Mouse (Mus musculus): ENCODE data around the gene 6030468B19Rik. TPM values are rescaled to one million over a fixed set of nuclear protein-coding genes. Genes with fewer than 3 reads are reported as not detected.
A peak's percentile ranks its signal among the peaks of the same experiment; 100 is the strongest.
"Not testable (repeated sequence)": the region's sequence is repeated elsewhere in the genome, so short reads cannot be mapped to it uniquely, and the experiment has no call there.

The 6030468B19Rik gene
- polyA plus RNA-seq, 1 experiment from 2014 or later, result 0.69 TPM

DNA sequence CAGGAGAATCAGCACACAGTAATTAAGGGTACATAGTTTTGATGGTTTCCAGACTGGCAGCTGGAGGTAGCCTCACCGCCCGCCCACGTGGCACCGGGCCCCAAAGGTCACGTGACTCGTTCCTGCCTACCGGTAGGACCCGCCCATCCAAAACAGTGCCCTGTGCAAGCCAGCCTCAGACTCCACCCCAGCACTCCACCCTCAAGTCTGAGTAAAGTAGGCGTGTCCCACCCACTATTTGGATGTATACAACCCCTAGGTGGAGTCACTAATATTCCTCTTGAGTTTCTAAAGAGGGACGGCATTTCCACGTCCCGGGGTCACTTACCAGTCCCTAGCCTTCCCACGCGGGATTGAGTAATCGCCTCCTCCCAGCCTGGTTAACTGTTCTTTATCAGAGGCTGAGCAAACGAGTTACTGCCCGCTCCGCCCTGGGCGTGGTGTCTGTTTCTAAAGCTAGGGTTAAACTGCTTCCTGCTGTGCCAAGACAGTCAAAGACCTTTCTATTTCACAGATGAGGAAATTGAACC is 16.8 kb upstream of the 6030468B19Rik start:
- Histone ChIP-seq H3K36me3 (replicated peaks) (peaks cover 18% of the 10 kb centered on the region), H3K4me1 (peaks cover 64% of the 10 kb centered on the region), H3K4me3 (peak overlapping the region; percentile 61), H3K27ac (replicated peaks) (peak overlapping the region; percentile 87), H3K9me3 (no peaks in the 10 kb centered on the region), H3K27me3 (replicated peaks; ENCODE audit: low read depth, poor library complexity, severe bottlenecking) (peaks cover 60% of the 10 kb centered on the region)
- 2% methylated on average over 19 of the region's 19 CpGs for WGBS
- DNase-seq (ENCODE audit: low spot score), result peak; percentile 88

GRCm38 (mm10) chr11:117781199-117781821 is 16.1 kb upstream of the 6030468B19Rik start:
- H3K4me3 ChIP-seq, result peak overlapping the region; percentile 61
- H3K36me3 ChIP-seq (replicated peaks), result peaks cover 12% of the 10 kb centered on the region; the same call in 1 of the 2 replicates
- H3K4me1 ChIP-seq, result peaks cover 64% of the 10 kb centered on the region
- 15% methylated on average over 18 of the region's 18 CpGs for WGBS
- peak overlapping the region; percentile 71 for H3K27ac ChIP-seq (replicated peaks)
- H3K9me3 ChIP-seq, result no peaks in the 10 kb centered on the region
- peaks cover 62% of the 10 kb centered on the region for H3K27me3 ChIP-seq (replicated peaks; ENCODE audit: low read depth, poor library complexity, severe bottlenecking)
- no peak for DNase-seq (ENCODE audit: low spot score)

GRCm38 (mm10) chr11:117781993-117782704 is 15.3 kb upstream of the 6030468B19Rik start, which contains the start of the genes Tmc8 and Tmc6:
TSS of gene Tmc8 (plus strand) at chr11:117782076.
TSS of gene Tmc6 (minus strand) at chr11:117782198.
- Histone ChIP-seq H3K4me3 (peak within 1 kb of the TSS; percentile 61), H3K27ac (replicated peaks) (peak within 1 kb of the TSS; percentile 71), H3K36me3 (replicated peaks) (peaks cover 6% of the 10 kb centered on the region; the same call in 1 of the 2 replicates), H3K27me3 (replicated peaks; ENCODE audit: low read depth, poor library complexity, severe bottlenecking) (peaks cover 62% of the 10 kb centered on the region), H3K4me1 (peaks cover 64% of the 10 kb centered on the region), H3K9me3 (no peaks in the 10 kb centered on the region)
- 36% methylated on average over 24 of the region's 24 CpGs for WGBS
- DNase-seq (ENCODE audit: low spot score), result peak; percentile 24

DNA sequence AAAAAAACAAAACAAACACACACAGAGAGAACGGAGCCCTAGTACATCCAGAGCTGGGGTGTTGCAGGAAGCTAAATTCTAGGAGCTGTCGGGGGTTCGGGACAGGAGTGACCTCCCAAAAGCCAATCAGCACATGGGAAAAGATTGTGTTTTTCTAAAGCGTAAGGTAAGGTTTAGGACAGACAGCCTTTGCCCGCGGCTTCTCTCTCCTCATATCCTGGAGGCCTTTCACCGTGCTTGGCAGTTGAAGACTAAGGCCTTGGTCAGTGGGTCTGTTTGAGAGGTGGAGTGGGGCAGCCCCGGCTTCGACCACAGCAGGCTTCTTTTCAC is 14.8 kb upstream of the 6030468B19Rik start:
- peaks cover under 1% of the 10 kb centered on the region; the same call in 1 of the 2 replicates for H3K36me3 ChIP-seq (replicated peaks)
- no peaks in the 10 kb centered on the region for H3K9me3 ChIP-seq
- peaks cover 62% of the 10 kb centered on the region for H3K27me3 ChIP-seq (replicated peaks; ENCODE audit: low read depth, poor library complexity, severe bottlenecking)
- H3K27ac ChIP-seq (replicated peaks), result peak overlapping the region; percentile 71
- H3K4me1 ChIP-seq, result peaks cover 60% of the 10 kb centered on the region
- peak overlapping the region; percentile 56 for H3K4me3 ChIP-seq
- DNase-seq (ENCODE audit: low spot score), result no peak
- 46% methylated on average over 9 of the region's 9 CpGs for WGBS

DNA sequence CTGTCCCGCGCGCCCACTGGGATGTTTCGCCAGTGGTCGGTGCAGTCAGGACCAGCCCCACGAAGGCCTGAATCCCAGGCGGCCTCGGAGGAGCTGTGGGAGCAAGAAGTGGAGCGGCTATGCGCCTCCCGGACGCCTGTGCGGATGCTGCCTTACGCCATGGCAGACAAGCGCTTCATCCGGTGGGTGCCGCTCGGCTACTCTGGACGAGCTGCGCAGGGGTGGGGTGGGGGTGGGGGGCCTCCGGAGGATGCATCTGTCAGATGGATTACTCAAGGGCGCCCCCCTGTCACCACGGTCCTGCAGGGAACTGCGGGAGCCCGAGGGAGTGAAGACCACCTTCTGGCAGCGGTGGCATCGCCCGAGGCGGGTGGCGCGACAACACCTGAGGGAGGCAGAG is 14.4 kb upstream of the 6030468B19Rik start:
- peak overlapping the region; percentile 71 for H3K27ac ChIP-seq (replicated peaks)
- peak; percentile 82 for DNase-seq (ENCODE audit: low spot score)
- peaks cover 62% of the 10 kb centered on the region for H3K27me3 ChIP-seq (replicated peaks; ENCODE audit: low read depth, poor library complexity, severe bottlenecking)
- H3K9me3 ChIP-seq, result no peaks in the 10 kb centered on the region
- peaks cover 57% of the 10 kb centered on the region for H3K4me1 ChIP-seq
- 3% methylated on average over 31 of the region's 31 CpGs for WGBS
- H3K4me3 ChIP-seq, result peak overlapping the region; percentile 56
- H3K36me3 ChIP-seq (replicated peaks), result no peaks in the 10 kb centered on the region

DNA sequence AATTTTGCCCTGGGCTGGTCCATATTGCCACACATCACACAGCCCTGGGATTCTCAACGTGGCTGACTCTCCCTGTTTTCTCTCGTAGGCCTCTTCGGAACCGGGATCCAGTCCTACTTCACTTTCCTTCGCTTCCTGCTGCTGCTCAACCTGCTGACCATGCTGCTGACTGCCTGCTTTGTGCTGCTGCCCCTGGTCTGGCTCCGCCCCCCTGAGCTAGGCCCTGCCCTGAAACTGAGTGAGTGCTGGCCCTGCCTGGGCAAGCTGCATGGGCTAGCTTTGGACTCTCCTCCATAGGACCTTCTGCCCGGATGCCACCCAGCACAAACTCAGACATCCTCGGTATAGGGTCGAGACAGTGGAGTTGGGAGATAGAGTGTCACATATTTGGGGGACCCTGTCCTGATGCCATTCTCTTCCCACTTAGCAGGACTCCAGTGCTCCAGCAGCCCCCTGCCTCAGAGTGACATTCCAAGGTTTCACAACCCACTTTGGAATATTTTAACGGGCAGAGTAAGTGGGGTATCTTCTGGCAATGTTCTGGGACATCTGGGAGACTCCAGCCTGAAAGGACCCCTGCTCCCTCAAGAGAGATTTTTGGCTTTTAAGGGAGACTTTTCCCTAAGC is 13.7 kb upstream of the 6030468B19Rik start:
- H3K27ac ChIP-seq (replicated peaks), result peak overlapping the region; percentile 71
- peaks cover 50% of the 10 kb centered on the region for H3K4me1 ChIP-seq
- H3K27me3 ChIP-seq (replicated peaks; ENCODE audit: low read depth, poor library complexity, severe bottlenecking), result peaks cover 62% of the 10 kb centered on the region
- WGBS, result 28% methylated on average over 10 of the region's 10 CpGs
- no peaks in the 10 kb centered on the region for H3K36me3 ChIP-seq (replicated peaks)
- peak overlapping the region; percentile 56 for H3K4me3 ChIP-seq
- H3K9me3 ChIP-seq, result no peaks in the 10 kb centered on the region
- peak; percentile 49 for DNase-seq (ENCODE audit: low spot score)

- peak; percentile 73 for DNase-seq (ENCODE audit: low spot score)
Observed at GRCm38 (mm10) chr11:117786294-117786693, 11.2 kb upstream of the 6030468B19Rik start.

DNA sequence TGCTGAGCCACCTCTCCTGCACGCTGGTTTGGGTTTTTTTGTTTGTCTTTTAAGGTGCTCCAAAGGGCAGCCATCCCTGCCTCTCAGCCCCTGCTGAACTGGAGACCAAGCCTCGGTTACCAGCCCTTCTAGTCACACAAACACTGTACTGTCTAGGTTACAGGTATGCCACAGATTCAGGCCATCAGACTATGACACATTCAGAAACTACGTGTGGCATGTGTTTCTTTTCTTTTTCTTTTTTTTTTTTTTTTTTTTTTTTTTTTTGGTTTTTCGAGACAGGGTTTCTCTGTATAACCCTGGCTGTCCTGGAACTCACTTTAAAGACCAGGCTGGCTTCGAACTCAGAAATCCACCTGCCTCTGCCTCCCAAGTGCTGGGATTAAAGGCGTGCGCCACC is 9.0 kb upstream of the 6030468B19Rik start:
- H3K9me3 ChIP-seq; H3K36me3 ChIP-seq (replicated peaks); DNase-seq (ENCODE audit: low spot score); H3K4me3 ChIP-seq; H3K27ac ChIP-seq (replicated peaks): not testable (repeated sequence)
- Histone ChIP-seq H3K27me3 (replicated peaks; ENCODE audit: low read depth, poor library complexity, severe bottlenecking) (peaks cover 62% of the 10 kb centered on the region), H3K4me1 (peaks cover 29% of the 10 kb centered on the region)
- 78% methylated on average over 7 of the region's 7 CpGs for WGBS

More at GRCm38 (mm10) chr11:117786294-117786693, 11.2 kb upstream of the 6030468B19Rik start:
- Histone ChIP-seq H3K4me3 (no peak overlapping the region), H3K9me3 (no peaks in the 10 kb centered on the region), H3K27me3 (replicated peaks; ENCODE audit: low read depth, poor library complexity, severe bottlenecking) (peaks cover 64% of the 10 kb centered on the region), H3K36me3 (replicated peaks) (no peaks in the 10 kb centered on the region), H3K27ac (replicated peaks) (0 out of 2 replicates have a peak overlapping the region, but pooled peaks have one; percentile 25), H3K4me1 (peaks cover 38% of the 10 kb centered on the region)
- WGBS, result 7% methylated on average over 10 of the region's 10 CpGs

DNA sequence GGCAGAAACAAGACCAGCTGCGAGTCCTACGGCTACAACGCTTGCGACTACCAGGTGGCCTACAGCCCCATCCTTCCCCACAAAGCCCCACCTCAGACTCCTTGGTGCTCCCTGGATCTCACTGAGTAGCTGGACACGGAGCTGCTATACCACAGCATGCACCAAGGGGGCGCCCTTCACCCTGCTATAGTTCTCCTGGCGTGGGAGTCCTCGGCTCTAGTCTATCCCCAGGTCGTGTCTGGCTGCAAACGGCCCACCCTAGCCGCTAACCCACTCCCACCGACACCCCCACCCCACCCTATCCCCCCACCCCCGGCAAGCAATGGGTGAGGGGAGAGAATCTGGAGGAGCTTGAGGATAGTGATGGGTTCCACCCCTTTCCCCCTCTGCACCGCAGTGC is 7.2 kb upstream of the 6030468B19Rik start:
- Histone ChIP-seq H3K4me3 (peak overlapping the region; percentile 40), H3K4me1 (peaks cover 32% of the 10 kb centered on the region), H3K9me3 (no peaks in the 10 kb centered on the region), H3K27ac (replicated peaks) (peak overlapping the region; percentile 25; the same call in 1 of the 2 replicates), H3K36me3 (replicated peaks) (no peaks in the 10 kb centered on the region), H3K27me3 (replicated peaks; ENCODE audit: low read depth, poor library complexity, severe bottlenecking) (peaks cover 45% of the 10 kb centered on the region)
- WGBS, result 6% methylated on average over 14 of the region's 14 CpGs
- DNase-seq (ENCODE audit: low spot score), result peak; percentile 78

DNA sequence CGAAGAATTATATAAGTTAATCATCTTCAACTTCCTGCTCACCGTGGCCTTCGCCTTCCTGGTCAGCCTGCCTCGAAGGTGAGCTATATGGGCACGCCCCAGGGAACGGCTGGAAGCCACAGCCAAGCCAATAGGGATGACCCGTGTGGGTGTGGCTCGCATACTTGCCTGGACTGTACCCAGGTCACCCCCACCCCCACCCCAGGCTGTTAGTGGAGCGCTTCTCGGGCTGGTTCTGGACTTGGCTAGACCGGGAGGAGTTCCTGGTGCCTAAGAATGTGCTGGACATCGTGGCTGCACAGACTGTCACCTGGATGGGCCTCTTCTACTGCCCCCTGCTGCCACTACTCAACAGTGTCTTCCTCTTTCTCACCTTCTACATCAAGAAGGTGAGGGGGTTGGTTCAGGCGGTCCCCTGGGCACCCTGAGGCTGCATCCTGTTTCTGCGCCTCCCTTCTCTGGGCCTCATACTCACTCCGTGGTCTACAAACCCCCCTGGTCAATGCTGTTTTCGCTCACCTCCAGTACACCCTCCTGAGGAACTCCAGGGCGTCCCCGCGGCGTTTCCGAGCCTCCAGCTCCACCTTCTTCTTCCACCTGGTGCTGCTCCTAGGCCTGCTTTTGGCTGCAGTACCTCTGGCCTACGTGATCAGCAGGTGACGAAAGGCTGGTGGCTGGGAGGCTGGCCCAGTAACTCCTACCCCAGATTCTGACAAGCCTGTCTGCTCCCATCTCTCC is 6.6 kb upstream of the 6030468B19Rik start:
- Histone ChIP-seq H3K27ac (replicated peaks) (peak overlapping the region; percentile 25; the same call in 1 of the 2 replicates), H3K4me1 (peaks cover 32% of the 10 kb centered on the region), H3K27me3 (replicated peaks; ENCODE audit: low read depth, poor library complexity, severe bottlenecking) (peaks cover 39% of the 10 kb centered on the region), H3K4me3 (peak overlapping the region; percentile 40), H3K36me3 (replicated peaks) (no peaks in the 10 kb centered on the region), H3K9me3 (no peaks in the 10 kb centered on the region)
- 26% methylated on average over 23 of the region's 23 CpGs for WGBS
- DNase-seq (ENCODE audit: low spot score), result no peak

- no peaks in the 10 kb centered on the region for H3K9me3 ChIP-seq
- peaks cover 38% of the 10 kb centered on the region for H3K27me3 ChIP-seq (replicated peaks; ENCODE audit: low read depth, poor library complexity, severe bottlenecking)
- no peak for DNase-seq (ENCODE audit: low spot score)
- 82% methylated on average over 9 of the region's 9 CpGs for WGBS
- no peaks in the 10 kb centered on the region for H3K36me3 ChIP-seq (replicated peaks)
- H3K27ac ChIP-seq (replicated peaks), result no peak overlapping the region
- peaks cover 35% of the 10 kb centered on the region for H3K4me1 ChIP-seq
- H3K4me3 ChIP-seq, result no peak overlapping the region
Observed at GRCm38 (mm10) chr11:117791441-117791761, 6.1 kb upstream of the 6030468B19Rik start.

All from embryonic facial prominence, embryonic 10.5 days (tissue).